Mouse (Mus musculus) forebrain, embryonic 11.5 days (tissue): ENCODE results near the gene Prm1. TPM values are rescaled to one million over a fixed set of nuclear protein-coding genes. Genes with fewer than 3 reads are reported as not detected.

ENCODE experiments used
- ATAC-seq: fragments of 200-750 bp; cut with Nextera tagmentation; replicated peaks from 2 replicates; pipeline ENCODE4 v1.8.0; 2017; ENCODE audit warnings: moderate TSS enrichment; ENCODE audit not compliant: low FRiP score
- DNase-seq: peaks from one replicate; pipeline ENCODE4 v3.0.0-alpha.2; 2017; ENCODE audit warnings: low spot score
- H3K27ac ChIP-seq: fragments of 300-500 bp; sonication (generic); 2 replicates; pipeline ENCODE4 v1.5.1; 2014; ENCODE audit warnings: low read depth, low read length
- H3K27me3 ChIP-seq: fragments of 300-500 bp; sonication (generic); 2 replicates; pipeline ENCODE4 v1.6.1; 2014; ENCODE audit warnings: mild to moderate bottlenecking, low read length, mixed read lengths; ENCODE audit not compliant: control insufficient read depth, insufficient read depth
- H3K36me3 ChIP-seq: fragments of 300-500 bp; sonication (generic); 2 replicates; pipeline ENCODE4 v1.6.1; 2014; ENCODE audit warnings: mild to moderate bottlenecking, low read length, moderate library complexity, mixed read lengths; ENCODE audit not compliant: control insufficient read depth, insufficient read depth
- H3K4me1 ChIP-seq: fragments of 300-500 bp; sonication (generic); replicated peaks from 2 replicates; pipeline ENCODE4 v1.6.1; 2014; ENCODE audit warnings: low read length, mixed read lengths; ENCODE audit not compliant: control insufficient read depth, insufficient read depth
- H3K4me2 ChIP-seq: fragments of 300-500 bp; sonication (generic); 2 replicates; pipeline ENCODE4 v1.6.1; 2014; ENCODE audit warnings: low read depth, mild to moderate bottlenecking, low read length, moderate library complexity, mixed read lengths; ENCODE audit not compliant: severe bottlenecking
- H3K4me3 ChIP-seq: fragments of 300-500 bp; sonication (generic); 2 replicates; pipeline ENCODE4 v1.5.1; 2014; ENCODE audit warnings: low read depth, low read length
- H3K9ac ChIP-seq: fragments of 300-500 bp; sonication (generic); 2 replicates; pipeline ENCODE4 v1.6.1; 2014; ENCODE audit warnings: low read length
- H3K9me3 ChIP-seq: fragments of 300-500 bp; sonication (generic); 2 replicates; pipeline ENCODE4 v1.6.1; 2016; ENCODE audit warnings: low read length, mixed read lengths; ENCODE audit not compliant: control insufficient read depth
- WGBS: fragments of 180-500 bp; shearing (Covaris S2); extraction: QIAGEN DNeasy Blood & Tissue Kit; methylation state at CpG from one replicate; pipeline ENCODE4 v1.1.7; 2014; 5-methylcytosine and 5-hydroxymethylcytosine counted together
- polyA plus RNA-seq: library from polyadenylated mRNA; unstranded; fragments of >200 nt; fragmentation: Nextera tagmentation; extraction: Ambion mirVana; gene quantifications from 2 replicates; pipeline ENCODE4 v1.2.1, GENCODE M21; 2014

The Prm1 gene
- polyA plus RNA-seq, 1 experiment from 2014 or later, result not detected

DNA sequence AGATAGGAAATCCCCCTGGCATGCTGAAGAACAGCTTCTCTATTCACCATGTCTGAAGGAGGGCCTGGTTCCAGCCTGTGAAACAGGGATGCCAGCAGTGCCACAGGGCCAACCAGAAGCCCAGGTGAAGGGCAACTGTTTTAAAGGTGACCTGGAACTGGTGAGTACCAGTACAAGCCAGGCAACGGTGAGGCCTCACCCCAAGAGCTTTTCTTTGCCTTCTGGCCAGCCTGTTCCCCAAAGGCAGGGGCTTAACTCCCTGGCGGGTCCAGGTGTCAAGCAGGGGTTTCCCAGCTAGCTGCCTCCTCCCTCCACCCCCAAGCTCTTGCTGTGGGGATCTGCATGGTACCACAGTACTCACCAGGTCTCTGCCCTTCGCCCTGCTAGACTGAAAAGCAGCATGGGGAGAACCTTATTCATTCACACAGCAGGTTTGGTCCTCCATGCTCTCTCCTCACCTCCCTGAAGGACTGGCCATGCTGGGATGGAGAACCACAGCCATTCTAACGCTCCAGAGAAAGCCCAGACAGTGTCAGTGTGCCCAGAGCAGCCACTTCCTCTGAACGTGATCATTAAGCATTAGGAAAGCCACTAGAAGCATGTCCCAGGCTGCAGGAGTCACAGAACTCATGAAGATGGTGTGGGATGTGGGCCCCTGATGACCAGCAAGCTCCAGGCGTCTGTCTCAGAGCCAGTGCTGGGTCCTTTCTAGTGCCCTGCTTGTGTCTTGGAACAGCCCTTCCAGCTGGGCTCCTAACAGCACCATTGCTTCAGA is 23.1 kb downstream of the Prm1 start:
- 39% methylated on average over 6 of the region's 6 CpGs for WGBS
- Histone ChIP-seq H3K9me3 (no peaks in the 10 kb centered on the region), H3K9ac (no peak overlapping the region), H3K4me1 (peaks cover 4% of the 10 kb centered on the region; the same call in 1 of the 2 replicates), H3K27ac (no peak overlapping the region), H3K36me3 (no peaks in the 10 kb centered on the region), H3K4me2 (no peak overlapping the region), H3K4me3 (no peak overlapping the region), H3K27me3 (peaks cover 16% of the 10 kb centered on the region)
- DNase-seq (no peak), ATAC-seq (no peak)

DNA sequence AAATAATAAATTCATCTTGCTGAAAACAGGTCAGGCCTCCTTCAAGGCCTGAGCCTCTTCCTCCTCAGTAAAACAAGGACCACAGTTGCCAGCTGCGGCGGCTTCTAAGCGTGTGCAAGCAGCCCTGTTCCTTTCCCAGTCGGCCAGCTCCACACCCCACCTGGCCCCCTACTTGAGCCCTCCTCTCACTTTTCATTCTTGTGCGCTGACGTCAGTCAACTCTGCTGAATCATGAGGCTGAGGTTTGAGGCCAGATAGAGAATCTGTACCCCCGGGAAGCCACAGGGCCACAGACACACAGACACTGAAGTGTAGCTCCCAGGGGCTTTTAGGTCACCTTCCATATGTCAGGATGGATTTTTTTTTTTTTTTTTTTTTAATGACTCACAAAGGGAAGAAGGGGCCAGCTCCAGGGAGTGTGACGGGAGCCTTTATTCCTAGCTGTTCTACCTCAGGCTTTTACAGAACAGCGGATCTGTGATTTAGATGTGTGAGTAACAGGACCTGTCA is 23.7 kb downstream of the Prm1 start:
- H3K9me3 ChIP-seq, result no peaks in the 10 kb centered on the region
- DNase-seq (no peak), ATAC-seq (no peak)
- peaks cover 4% of the 10 kb centered on the region; the same call in 1 of the 2 replicates for H3K4me1 ChIP-seq
- no peak overlapping the region for H3K9ac ChIP-seq
- H3K27ac ChIP-seq, result no peak overlapping the region
- 46% methylated on average over 9 of the region's 9 CpGs for WGBS
- no peak overlapping the region for H3K4me2 ChIP-seq
- H3K4me3 ChIP-seq, result no peak overlapping the region
- H3K36me3 ChIP-seq, result no peaks in the 10 kb centered on the region
- peaks cover 16% of the 10 kb centered on the region for H3K27me3 ChIP-seq

DNA sequence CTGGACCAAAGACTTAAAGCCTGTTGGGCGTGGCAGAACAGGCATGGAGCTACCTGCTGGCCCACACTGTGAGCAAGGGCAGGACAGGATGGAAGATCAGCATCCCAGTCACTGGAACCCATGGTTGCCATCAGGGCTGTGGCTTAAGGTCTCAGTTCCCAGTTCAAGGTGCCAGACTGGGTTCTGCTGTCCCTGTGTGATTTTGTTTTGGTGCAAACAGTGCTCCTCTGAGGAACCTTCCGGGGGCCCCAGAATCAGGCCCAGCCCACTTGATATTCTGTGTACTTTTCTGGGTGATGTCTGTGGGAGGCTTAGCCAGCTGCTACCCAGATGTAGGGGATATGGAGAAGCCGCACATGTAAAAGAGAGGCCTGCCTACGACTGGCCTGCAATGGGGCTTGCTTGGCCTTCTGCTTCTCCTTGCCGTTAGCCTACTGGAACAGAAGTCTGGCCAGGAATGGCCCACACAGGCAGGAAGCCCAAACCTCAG is 25.0 kb downstream of the Prm1 start:
- DNase-seq (no peak), ATAC-seq (no peak)
- Histone ChIP-seq H3K36me3 (no peaks in the 10 kb centered on the region), H3K4me3 (no peak overlapping the region), H3K27me3 (peaks cover 16% of the 10 kb centered on the region), H3K9me3 (no peaks in the 10 kb centered on the region), H3K4me2 (no peak overlapping the region), H3K4me1 (0 out of 2 replicates have a peak, but pooled peaks cover 4% of the 10 kb centered on the region), H3K27ac (no peak overlapping the region), H3K9ac (no peak overlapping the region)
- WGBS, result 86% methylated on average over 5 of the region's 5 CpGs

DNA sequence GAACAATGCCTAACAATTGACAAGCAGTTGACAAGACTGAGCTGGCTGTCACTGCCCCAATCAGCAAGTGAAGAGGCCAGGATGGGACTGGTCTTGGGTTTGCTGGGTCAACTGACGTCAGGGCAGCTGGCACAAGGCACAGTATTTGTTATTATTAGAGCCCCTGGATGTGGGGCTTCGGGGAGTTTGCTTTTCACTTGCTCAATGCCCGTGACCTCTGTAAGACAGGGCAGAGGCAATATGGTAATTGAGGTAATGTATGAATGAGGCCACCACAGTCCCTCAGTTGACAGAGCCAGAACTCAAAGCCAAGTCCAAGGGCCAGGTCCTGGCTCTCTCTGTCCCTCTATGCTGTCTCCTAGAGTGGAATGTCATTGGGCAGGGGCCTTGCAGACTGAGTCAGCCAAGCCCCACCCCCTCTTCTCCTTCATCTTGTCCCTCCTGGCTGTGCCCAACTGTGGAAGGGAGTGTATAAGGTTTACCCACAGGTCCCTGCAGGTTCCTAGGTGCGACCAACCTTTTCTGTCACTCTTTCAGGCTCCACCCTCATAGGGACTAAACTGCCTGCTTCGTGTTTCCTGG is 28.0 kb downstream of the Prm1 start:
- H3K9ac ChIP-seq, result no peak overlapping the region
- WGBS, result 66% methylated on average over 5 of the region's 5 CpGs
- DNase-seq, result no peak

DNA sequence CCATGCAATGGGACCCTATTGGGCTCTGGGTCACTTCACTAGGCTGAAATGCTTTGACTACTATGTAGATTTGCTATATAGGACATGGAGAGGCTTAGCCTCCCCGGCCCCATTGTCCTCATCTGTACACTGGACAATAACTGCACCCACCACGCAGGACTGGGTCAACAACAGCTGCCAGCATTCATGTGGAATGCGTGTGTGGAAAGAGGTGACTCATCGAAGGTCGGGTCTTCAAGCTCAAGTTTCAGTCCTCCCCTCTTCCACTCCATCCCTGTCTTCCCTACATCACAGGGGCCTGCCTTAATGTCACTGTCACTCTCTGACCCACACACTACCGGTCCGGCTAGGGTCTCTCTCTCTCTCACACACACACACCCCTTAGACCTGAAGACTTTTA is 29.3 kb downstream of the Prm1 start:
- H3K9me3 ChIP-seq, result no peaks in the 10 kb centered on the region
- H3K4me2 ChIP-seq, result no peak overlapping the region
- H3K4me3 ChIP-seq, result no peak overlapping the region
- no peak for ATAC-seq
- H3K27ac ChIP-seq, result no peak overlapping the region
- no peak for DNase-seq
- no peaks in the 10 kb centered on the region for H3K27me3 ChIP-seq
- 62% methylated on average over 7 of the region's 7 CpGs for WGBS
- H3K9ac ChIP-seq, result no peak overlapping the region
- H3K4me1 ChIP-seq, result no peaks in the 10 kb centered on the region
- no peaks in the 10 kb centered on the region for H3K36me3 ChIP-seq

More for the DNA sequence above, 28.0 kb downstream of the Prm1 start:
- Histone ChIP-seq H3K4me1 (0 out of 2 replicates have a peak, but pooled peaks cover 4% of the 10 kb centered on the region), H3K27ac (no peak overlapping the region), H3K4me2 (no peak overlapping the region), H3K9me3 (no peaks in the 10 kb centered on the region), H3K27me3 (0 out of 2 replicates have a peak, but pooled peaks cover 2% of the 10 kb centered on the region), H3K4me3 (no peak overlapping the region), H3K36me3 (no peaks in the 10 kb centered on the region)
- ATAC-seq, result no peak

DNA sequence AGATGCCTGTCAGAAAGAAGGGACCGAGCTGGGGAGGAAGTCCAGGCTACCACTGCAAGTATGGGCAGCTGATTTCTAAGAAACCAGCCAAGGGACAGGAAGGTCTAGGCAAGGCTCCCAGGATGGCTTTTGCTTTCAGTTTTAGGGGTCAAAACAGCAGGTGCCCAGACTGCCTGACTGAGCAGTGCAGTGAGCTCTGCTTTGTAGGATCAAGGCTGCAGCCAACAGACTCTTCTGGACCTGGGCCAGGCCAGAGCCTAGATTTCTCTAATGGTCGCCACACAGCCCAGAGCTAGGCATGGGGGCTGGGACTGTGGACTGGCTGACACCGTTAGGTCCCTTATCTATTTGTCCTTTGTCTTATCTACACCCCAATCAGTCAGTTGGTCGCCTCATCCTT is 30.9 kb downstream of the Prm1 start:
- Histone ChIP-seq H3K27me3 (no peaks in the 10 kb centered on the region), H3K9ac (no peak overlapping the region), H3K4me2 (no peak overlapping the region), H3K9me3 (no peaks in the 10 kb centered on the region), H3K4me3 (no peak overlapping the region), H3K27ac (no peak overlapping the region), H3K36me3 (no peaks in the 10 kb centered on the region), H3K4me1 (no peaks in the 10 kb centered on the region)
- 80% methylated on average over 4 of the region's 4 CpGs for WGBS
- DNase-seq, result no peak
- no peak for ATAC-seq

DNA sequence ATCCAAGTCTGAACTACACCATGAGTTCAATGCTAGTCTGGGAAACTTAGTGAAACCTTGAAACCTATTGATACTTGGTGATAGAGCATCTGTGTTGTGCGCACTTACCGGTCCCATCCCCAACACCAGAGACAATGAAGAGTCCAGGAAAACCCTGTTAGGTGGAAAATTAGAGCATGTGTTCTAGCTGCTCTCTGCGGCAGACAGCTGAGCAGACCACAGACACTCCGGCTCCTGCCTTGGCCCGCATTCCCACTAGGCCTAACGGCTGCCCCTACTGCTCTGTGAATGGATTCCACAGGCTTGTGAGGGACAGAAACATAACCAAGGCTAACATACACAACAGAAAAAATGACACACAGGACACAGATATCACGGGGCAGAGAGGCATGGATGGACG is 32.1 kb downstream of the Prm1 start:
- H3K4me3 ChIP-seq, result no peak overlapping the region
- H3K36me3 ChIP-seq, result no peaks in the 10 kb centered on the region
- ATAC-seq, result no peak
- H3K27ac ChIP-seq, result no peak overlapping the region
- no peak overlapping the region for H3K9ac ChIP-seq
- no peaks in the 10 kb centered on the region for H3K9me3 ChIP-seq
- H3K4me1 ChIP-seq, result no peaks in the 10 kb centered on the region
- DNase-seq, result no peak
- H3K27me3 ChIP-seq, result no peaks in the 10 kb centered on the region
- 89% methylated on average over 8 of the region's 8 CpGs for WGBS
- H3K4me2 ChIP-seq, result no peak overlapping the region

DNA sequence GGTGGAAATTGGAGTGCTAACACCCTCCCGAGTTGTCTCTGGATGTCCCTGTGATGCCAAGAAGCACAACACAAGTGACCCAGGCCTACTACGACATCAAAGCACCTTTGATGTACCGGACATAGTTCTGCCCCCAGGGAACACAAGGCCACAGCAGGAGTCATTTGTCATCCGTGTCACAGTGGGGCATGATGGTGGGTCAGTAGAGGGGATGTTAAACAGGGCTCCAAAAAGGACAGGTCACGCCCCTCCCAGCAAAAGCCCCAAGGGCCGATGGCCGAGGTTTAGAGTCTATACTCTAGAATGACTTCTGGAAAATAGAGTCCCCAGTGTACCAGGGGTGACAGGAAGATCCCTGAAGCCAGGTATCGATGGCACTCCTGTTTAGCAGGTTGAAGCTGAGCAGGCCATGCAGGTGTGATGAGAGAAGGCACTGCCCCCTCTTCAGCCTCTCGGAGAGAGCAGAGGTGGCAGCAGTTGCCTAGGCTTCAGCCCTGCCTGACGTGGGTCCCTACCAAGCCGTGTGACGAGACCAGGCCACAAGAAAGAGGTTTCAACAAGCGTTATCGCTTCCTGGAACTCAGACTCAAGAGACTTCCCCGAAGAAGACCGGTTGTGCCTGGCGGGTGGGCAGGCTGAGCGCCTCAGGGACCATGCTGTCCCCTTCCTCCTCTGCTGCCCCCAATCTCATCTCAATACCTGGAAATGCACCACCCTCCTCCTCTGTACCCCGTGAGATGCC is 33.7 kb downstream of the Prm1 start:
- Histone ChIP-seq H3K4me3 (no peak overlapping the region), H3K4me1 (no peaks in the 10 kb centered on the region), H3K27me3 (no peaks in the 10 kb centered on the region), H3K27ac (no peak overlapping the region), H3K9me3 (no peaks in the 10 kb centered on the region), H3K4me2 (no peak overlapping the region), H3K9ac (no peak overlapping the region), H3K36me3 (no peaks in the 10 kb centered on the region)
- 68% methylated on average over 19 of the region's 19 CpGs for WGBS
- DNase-seq (no peak), ATAC-seq (no peak)
